Mouse (Mus musculus): ENCODE data around the gene Gm20683.
"Not testable (repeated sequence)": the region's sequence is repeated elsewhere in the genome, so short reads cannot be mapped to it uniquely, and the experiment has no call there.

Gm20683 gene

DNA sequence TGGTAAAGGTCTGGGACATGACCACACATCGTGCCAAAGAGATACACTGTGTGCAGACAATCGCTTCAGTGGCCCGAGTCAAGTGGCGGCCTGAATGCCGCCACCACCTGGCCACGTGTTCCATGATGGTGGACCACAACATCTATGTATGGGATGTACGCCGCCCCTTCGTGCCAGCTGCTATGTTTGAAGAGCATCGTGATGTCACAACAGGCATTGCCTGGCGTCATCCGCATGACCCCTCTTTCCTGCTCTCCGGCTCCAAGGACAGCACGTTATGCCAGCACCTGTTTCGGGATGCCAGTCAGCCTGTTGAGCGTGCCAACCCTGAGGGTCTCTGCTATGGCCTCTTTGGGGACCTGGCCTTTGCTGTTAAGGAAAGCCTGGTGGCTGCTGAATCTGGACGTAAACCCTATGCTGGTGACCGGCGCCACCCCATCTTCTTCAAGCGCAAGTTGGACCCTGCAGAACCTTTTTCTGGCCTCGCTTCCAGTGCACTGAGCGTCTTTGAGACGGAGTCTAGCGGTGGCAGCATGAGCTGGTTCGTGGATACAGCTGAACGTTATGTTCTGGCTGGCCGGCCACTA is 15.5 kb downstream of the Gm20683 start:
- DNase-seq: no peak

- no peak for DNase-seq
These were observed 16.3 kb downstream of the Gm20683 start for GRCm38 (mm10) chr17:25825311-25825710.

GRCm38 (mm10) chr17:25824362-25825142 is 17.0 kb downstream of the Gm20683 start:
- DNase-seq: no peak

- DNase-seq: peak; percentile 75 to 80
These were observed 18.1 kb downstream of the Gm20683 start, which contains the start of gene Wdr24 for GRCm38 (mm10) chr17:25823452-25823851. Wdr24 (plus strand) TSS chr17:25823627.

GRCm38 (mm10) chr17:25818851-25819780 is 22.4 kb downstream of the Gm20683 start:
- peak in 1 of 2 experiments; percentile 11 for DNase-seq

DNA sequence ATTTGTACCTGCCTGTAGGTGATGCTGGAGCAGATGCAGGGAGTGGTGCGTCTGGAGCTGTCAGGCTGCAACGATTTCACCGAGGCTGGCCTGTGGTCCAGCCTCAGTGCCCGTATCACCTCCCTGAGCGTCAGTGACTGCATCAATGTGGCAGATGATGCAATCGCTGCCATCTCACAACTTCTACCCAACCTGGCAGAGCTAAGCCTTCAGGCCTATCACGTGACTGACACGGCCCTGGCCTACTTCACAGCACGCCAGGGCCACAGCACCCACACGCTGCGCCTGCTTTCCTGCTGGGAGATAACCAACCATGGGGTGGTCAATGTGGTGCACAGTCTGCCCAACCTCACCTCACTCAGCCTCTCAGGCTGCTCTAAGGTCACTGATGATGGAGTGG is 23.9 kb downstream of the Gm20683 start:
- DNase-seq: no peak

DNA sequence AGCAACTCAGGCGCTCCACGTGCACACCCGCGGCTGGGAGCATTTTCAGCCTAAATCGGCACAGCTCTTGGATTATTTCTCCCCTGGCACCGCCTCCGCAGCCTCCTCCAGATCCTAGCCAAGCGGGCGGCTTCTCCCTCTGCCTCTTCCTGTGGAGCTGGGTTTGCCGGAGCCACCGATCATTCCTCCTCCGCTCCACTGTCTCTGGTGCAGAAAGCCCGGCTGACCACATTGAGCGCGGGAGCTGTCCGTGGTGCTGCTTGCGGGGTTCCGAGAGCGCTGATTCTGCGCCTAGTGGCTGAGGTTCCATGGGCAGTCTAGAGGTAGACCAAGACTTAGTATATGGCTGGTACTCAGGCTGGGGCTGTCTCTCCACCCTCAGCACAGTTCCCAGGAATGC is 28.1 kb downstream of the Gm20683 start:
- DNase-seq: peak; percentile 71 to 85

DNA sequence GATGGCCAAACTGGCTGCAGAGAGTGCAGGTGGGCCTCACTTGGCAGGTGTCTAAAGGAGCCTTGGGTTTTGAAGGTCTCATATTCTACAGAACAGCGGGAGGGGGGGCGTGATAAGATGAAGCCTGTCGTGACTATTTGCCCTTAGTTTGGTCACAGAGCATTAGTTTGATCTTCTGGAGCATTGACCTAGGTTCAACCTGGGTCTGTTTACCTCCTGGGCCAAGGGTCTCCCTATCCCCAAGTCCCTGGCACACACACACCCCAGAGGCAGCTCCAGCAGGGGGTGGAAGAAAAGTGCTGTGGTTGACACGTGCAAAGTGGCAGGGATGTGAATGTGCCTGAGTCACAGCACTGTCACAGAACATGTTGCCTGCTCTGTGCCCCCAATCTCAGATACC is 30.7 kb downstream of the Gm20683 start:
- no peak for DNase-seq

- no peak for DNase-seq
These were observed 31.8 kb downstream of the Gm20683 start for GRCm38 (mm10) chr17:25809606-25810340.

GRCm38 (mm10) chr17:25808789-25809605 is 32.6 kb downstream of the Gm20683 start, which contains the start of gene Fbxl16:
Fbxl16 (plus strand) TSS chr17:25809085.
- DNase-seq: peak; percentile 55 to 71

DNA sequence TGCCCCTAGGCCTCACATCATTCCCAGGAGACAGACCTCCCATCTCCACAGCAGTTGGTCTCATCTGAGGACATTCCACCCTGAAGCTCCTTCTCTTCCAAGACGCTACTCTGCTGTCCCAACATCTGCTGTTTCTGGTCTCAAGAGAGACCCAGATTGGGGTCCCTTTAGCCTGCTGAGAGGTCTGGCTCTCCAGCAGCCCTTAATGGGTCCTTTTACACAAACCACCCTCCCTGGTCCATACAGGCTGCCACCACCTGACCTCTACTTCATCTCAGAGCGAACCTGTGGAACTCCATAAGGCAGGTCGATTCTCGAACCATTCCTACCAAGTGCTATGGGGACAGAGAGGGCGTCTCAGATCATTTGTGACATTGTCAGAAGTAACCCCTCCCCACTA is 33.5 kb downstream of the Gm20683 start:
- DNase-seq: no peak

- not testable (repeated sequence) for DNase-seq
These were observed 34.1 kb downstream of the Gm20683 start for GRCm38 (mm10) chr17:25807452-25807851.

DNA sequence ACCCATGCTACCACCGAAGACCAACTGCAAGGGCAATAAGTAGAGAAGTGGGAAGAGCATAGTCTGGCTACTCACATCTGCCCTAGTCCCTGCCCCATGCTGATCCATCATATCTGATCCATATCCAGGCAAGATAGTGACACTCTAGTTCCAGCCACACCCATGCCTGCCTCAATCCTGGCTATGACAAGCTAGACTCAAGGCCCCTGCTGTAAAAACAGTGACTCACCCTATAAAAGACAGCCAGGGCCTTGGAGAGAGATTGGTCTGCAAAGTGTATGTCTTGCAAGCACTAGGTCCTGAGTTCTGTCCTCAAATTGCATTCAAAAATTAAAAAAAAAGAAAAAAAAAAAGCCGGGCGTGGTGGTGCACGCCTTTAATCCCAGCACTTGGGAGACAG is 35.1 kb downstream of the Gm20683 start:
- DNase-seq: no peak

- DNase-seq: no peak
These were observed 38.6 kb downstream of the Gm20683 start for GRCm38 (mm10) chr17:25802825-25803517.

DNA sequence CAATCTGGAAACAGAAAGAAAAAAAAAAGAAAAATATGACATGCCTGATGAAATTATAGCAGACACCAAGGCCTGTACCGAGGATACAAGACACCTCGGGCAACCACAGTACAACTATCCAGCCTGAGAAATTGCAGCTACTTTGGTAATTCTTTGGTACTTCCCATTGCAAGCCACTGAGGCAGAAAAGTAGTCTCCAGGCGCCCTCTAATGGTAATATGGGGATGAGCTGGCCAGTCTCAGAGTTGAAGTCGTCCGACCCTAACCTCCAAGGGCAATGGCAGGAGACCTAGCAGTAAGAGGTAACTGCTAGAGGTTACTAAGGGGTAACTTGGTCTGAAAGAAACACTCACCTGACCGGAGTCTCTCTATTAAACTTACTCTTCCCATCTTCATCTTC is 40.5 kb downstream of the Gm20683 start:
- peak; percentile 77 to 81 for DNase-seq

DNA sequence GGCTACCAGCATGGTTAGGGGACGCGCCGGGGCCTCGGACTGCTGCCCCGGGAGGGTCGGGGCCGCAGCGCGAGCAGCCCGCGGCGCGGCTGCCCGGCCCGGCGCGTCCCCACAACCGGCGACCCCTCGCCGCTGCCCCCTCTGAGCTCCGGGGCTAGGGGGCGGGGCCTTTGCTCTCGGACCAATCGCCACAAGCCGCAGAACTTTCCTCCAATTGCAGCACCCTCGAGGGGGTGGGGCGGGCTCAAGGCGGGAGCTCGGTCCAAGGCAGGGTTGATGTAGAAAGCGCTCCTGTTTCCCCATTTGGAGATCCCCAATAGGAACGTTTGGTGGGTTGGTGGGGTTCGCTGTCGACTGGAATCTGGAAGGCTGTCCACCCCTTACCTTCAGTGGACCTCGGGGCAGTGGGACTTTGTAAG is 44.6 kb downstream of the Gm20683 start, which contains the start of gene Metrn:
TSS of gene Metrn (minus strand) at position 186 of the 419 bp plus-strand sequence.
- DNase-seq: peak; percentile 82 to 88

DNA sequence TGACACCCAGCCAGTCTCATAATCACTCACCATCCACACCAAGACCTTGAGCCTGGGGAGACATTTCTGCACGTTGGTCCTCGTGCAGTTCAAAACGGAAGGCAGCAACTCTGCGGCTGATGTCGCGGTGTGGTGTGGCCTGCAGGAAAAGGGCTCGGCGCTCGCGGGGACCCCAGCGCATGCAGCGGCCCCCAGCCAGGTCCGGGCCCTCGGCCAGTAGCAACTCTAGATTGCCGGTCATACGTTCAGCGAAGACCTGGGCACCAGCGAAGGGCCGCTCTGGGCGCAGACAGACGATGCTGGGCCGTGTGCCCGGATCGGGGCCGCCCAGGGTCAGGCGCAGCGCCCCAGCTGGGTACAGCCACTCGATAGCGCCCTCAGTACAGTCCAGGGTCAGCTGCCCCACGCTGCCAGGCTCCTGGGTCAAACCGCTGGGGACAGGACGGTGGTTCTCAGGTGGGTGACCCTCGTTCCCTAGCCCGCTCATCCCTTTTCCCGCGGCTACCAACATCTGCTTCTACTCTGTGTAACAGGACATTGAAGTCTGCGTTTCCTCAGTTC is 45.3 kb downstream of the Gm20683 start:
- DNase-seq: peak in 1 of 2 experiments; percentile 34

GRCm38 (mm10) chr17:25795609-25796092 is 45.9 kb downstream of the Gm20683 start, which contains the start of gene AC134908.4:
AC134908.4 (minus strand) TSS chr17:25795659.
- peak; percentile 67 to 79 for DNase-seq

DNA sequence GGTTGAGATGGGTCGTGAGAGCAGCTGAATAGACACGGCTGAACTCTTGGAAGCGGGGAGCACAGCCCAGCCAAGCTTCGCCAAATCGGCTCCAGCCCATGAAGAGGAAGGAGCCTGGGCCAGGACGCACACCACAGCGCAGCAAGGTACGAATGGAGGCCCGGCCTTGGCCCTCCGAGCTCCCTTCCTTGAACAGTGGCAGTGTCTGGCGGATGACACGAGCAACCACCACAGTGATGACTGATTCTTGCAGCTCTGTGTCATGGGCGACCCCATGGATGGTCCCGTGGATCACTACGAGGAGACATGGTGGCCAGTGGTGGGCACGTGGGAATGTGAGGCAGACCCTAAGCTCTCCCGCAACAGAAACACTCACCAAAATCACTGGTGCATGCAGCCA is 46.6 kb downstream of the Gm20683 start:
- no peak for DNase-seq

DNA sequence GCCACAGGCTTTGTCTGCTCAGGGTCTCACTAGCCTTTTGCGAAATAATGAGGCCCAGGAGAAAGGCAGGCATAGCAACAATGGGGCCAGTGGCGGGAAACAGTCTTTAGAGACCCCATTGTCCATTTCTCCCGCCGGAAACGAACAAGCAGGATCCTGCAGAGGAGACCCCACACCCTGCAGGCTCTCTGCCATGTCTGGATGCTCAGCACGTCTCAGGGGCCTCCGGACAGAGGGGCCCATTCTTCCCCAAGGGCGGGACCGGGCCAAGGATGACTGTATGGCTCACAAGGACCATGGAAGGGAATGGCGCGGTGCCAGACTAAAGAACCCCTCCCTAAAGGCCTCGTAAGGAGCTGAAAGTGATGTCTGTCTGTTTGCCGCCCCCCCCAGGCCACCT is 47.4 kb downstream of the Gm20683 start:
- DNase-seq: no peak
